Mouse (Mus musculus): ENCODE data around the gene Ergic2. TPM values are rescaled to one million over a fixed set of nuclear protein-coding genes. Genes with fewer than 3 reads are reported as not detected.

Ergic2 gene
- total and polyA plus RNA-seq, 3 experiments: 89.0 to 227 (median 91.5) TPM

DNA sequence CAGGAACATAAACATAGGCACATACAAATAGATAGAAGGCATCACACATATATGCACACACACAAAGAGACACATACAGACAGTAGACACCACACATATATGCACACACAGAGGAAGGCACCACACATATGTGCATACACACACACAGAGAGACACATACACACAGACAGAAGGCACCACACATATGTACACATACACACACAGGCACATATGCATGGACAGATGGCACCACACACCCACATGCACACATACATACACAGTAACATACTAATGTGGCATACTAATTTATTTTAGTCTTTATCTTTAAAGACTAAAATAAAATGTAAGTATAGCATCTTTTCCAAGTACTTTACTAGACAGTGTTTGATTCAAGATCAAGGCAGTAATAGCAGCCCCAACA, 78.6 kb downstream of the Ergic2 start:
- H3K4me2 ChIP-seq (ENCODE audit: insufficient read depth, low read depth, poor library complexity, severe bottlenecking): no peak overlapping the region
- H3K36me3 ChIP-seq (replicated peaks in 1 of 2; ENCODE audit: control insufficient read depth in 1 of 2, insufficient read depth in 1 of 2, low read length in 1 of 2): no peaks in the 10 kb centered on the region
- no peaks in the 10 kb centered on the region for H3K79me2 ChIP-seq (replicated peaks; ENCODE audit: control insufficient read depth, extremely low read depth, insufficient read depth, poor library complexity, severe bottlenecking)
- in situ Hi-C loops (cut with MboI; ENCODE audit: low pct_ligation_motif_present, low pct_unique_long_range_greater_than_20kb, low sequenced_read_pairs) (no loop called here), dilution Hi-C loops (cut with MboI; ENCODE audit: extremely low pct_ligation_motif_present, extremely low pct_unique_long_range_greater_than_20kb, low sequenced_read_pairs) (no loop called here)
- peaks cover 2 to 3% of the 10 kb centered on the region in 2 experiments; a peak in 1 of 4 replicates for H3K4me1 ChIP-seq (ENCODE audit: control insufficient read depth in 1 of 2, insufficient read depth in 2 of 2)
- no peak overlapping the region for H3K9ac ChIP-seq (ENCODE audit: insufficient read depth, low read depth)
- no peaks in the 10 kb centered on the region for H3K9me3 ChIP-seq (replicated peaks; ENCODE audit: low read length)
- no peaks in the 10 kb centered on the region for H3K27me3 ChIP-seq (replicated peaks)
- no peak for DNase-seq (ENCODE audit: extremely low read depth)
- no peak overlapping the region for H3K27ac ChIP-seq (ENCODE audit: insufficient read depth, low read depth)
- H3K4me3 ChIP-seq (replicated peaks in 1 of 3; ENCODE audit: low read depth in 2 of 3, low read length in 2 of 3, poor library complexity in 1 of 3): no peak overlapping the region
- no peak for TF ChIP-seq E2F4 (IDR thresholded peaks at IDR 0.05; ENCODE audit: insufficient replicate concordance, low read depth, low read length)
- TF ChIP-seq ZKSCAN1 (IDR thresholded peaks at IDR 0.05; ENCODE audit: borderline replicate concordance, low read depth, low read length): no peak
- TF ChIP-seq MXI1 (IDR thresholded peaks at IDR 0.05; ENCODE audit: low read depth, low read length): no peak
- TF ChIP-seq MAZ (IDR thresholded peaks at IDR 0.05; ENCODE audit: low read depth, low read length): no peak
- no peak for TF ChIP-seq USF2 (conservative IDR thresholded peaks at IDR 0.05; ENCODE audit: low read depth, low read length)
- no peak for TF ChIP-seq JUN (IDR thresholded peaks at IDR 0.05; ENCODE audit: insufficient read depth, low read depth, low read length)
- no peak for TF ChIP-seq ZNF384 (IDR thresholded peaks at IDR 0.05; ENCODE audit: low read depth, low read length)
- TF ChIP-seq MAX (IDR thresholded peaks at IDR 0.05; ENCODE audit: low read length): no peak
- TF ChIP-seq UBTF (IDR thresholded peaks at IDR 0.05; ENCODE audit: low read depth, low read length): no peak
- no peak for TF ChIP-seq BHLHE40 (IDR thresholded peaks at IDR 0.05; ENCODE audit: low read depth, low read length)
- TF ChIP-seq TCF12 (IDR thresholded peaks at IDR 0.05; ENCODE audit: low read depth, low read length): no peak
- TF ChIP-seq ELF1 (IDR thresholded peaks at IDR 0.05; ENCODE audit: low read depth, low read length): no peak
- TF ChIP-seq CHD2 (IDR thresholded peaks at IDR 0.05; ENCODE audit: low read length): no peak
- no peak for TF ChIP-seq POLR2A (IDR thresholded peaks at IDR 0.05; ENCODE audit: low read depth, low read length)
- no peak for TF ChIP-seq PAX5 (IDR thresholded peaks at IDR 0.05; ENCODE audit: low read length)

DNA sequence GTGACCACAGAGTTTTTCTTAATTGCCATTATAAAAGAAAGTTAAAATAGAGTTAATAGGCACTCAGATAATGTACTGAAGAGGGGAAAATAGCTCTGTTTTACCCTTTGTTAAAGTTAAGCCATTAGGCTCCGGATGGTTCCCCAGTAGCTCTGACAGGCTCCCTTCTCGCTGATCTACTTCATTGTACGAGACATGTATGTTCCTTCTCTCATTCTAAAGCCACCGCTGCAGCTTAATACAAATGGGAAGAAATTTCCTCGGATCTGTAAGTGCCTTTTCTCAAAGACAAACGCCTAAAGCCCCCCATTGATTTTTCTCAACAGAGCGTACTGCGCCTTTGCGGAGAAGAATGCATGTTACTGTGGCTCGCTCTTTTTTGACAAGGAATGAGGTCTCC, 79.9 kb downstream of the Ergic2 start:
- Histone ChIP-seq H3K9me3 (replicated peaks; ENCODE audit: low read length) (no peaks in the 10 kb centered on the region), H3K9ac (ENCODE audit: insufficient read depth, low read depth) (no peak overlapping the region), H3K4me1 (ENCODE audit: control insufficient read depth in 1 of 2, insufficient read depth in 2 of 2) (peaks cover 2 to 3% of the 10 kb centered on the region in 2 experiments; a peak in 1 of 4 replicates), H3K36me3 (replicated peaks in 1 of 2; ENCODE audit: control insufficient read depth in 1 of 2, insufficient read depth in 1 of 2, low read length in 1 of 2) (no peaks in the 10 kb centered on the region), H3K79me2 (replicated peaks; ENCODE audit: control insufficient read depth, extremely low read depth, insufficient read depth, poor library complexity, severe bottlenecking) (no peaks in the 10 kb centered on the region), H3K27me3 (replicated peaks) (no peaks in the 10 kb centered on the region), H3K4me2 (ENCODE audit: insufficient read depth, low read depth, poor library complexity, severe bottlenecking) (no peak overlapping the region), H3K27ac (ENCODE audit: insufficient read depth, low read depth) (no peak overlapping the region), H3K4me3 (replicated peaks in 1 of 3; ENCODE audit: low read depth in 2 of 3, low read length in 2 of 3, poor library complexity in 1 of 3) (no peak overlapping the region)
- dilution Hi-C loops (cut with MboI; ENCODE audit: extremely low pct_ligation_motif_present, extremely low pct_unique_long_range_greater_than_20kb, low sequenced_read_pairs) (no loop called here), in situ Hi-C loops (cut with MboI; ENCODE audit: low pct_ligation_motif_present, low pct_unique_long_range_greater_than_20kb, low sequenced_read_pairs) (no loop called here)
- no peak for DNase-seq (ENCODE audit: extremely low read depth)
- TF ChIP-seq ZKSCAN1 (IDR thresholded peaks at IDR 0.05; ENCODE audit: borderline replicate concordance, low read depth, low read length) (no peak), SMC3 (IDR thresholded peaks at IDR 0.05; ENCODE audit: low read depth, low read length) (no peak), ZMIZ1 (IDR thresholded peaks at IDR 0.05; ENCODE audit: low read depth, low read length) (no peak), NRF1 (IDR thresholded peaks at IDR 0.05; ENCODE audit: low read depth, low read length) (no peak), BHLHE40 (IDR thresholded peaks at IDR 0.05; ENCODE audit: low read depth, low read length) (no peak), USF2 (conservative IDR thresholded peaks at IDR 0.05; ENCODE audit: low read depth, low read length) (no peak), MAX (IDR thresholded peaks at IDR 0.05; ENCODE audit: low read length) (no peak), GABPA (IDR thresholded peaks at IDR 0.05; ENCODE audit: insufficient replicate concordance, low read depth, low read length) (no peak), MXI1 (IDR thresholded peaks at IDR 0.05; ENCODE audit: low read depth, low read length) (no peak), TBP (conservative IDR thresholded peaks at IDR 0.05; ENCODE audit: low read depth, low read length) (no peak), RCOR1 (conservative IDR thresholded peaks at IDR 0.05; ENCODE audit: low read depth, low read length) (no peak), UBTF (IDR thresholded peaks at IDR 0.05; ENCODE audit: low read depth, low read length) (no peak), ELF1 (IDR thresholded peaks at IDR 0.05; ENCODE audit: low read depth, low read length) (no peak), TCF12 (IDR thresholded peaks at IDR 0.05; ENCODE audit: low read depth, low read length) (no peak), MAZ (IDR thresholded peaks at IDR 0.05; ENCODE audit: low read depth, low read length) (no peak), MYC (IDR thresholded peaks at IDR 0.05; ENCODE audit: low read depth, low read length) (no peak), ZC3H11A (IDR thresholded peaks at IDR 0.05; ENCODE audit: low read depth, low read length) (no peak), JUN (IDR thresholded peaks at IDR 0.05; ENCODE audit: insufficient read depth, low read depth, low read length) (no peak), MEF2A (IDR thresholded peaks at IDR 0.05; ENCODE audit: borderline replicate concordance, low read depth, low read length) (no peak), JUND (conservative IDR thresholded peaks at IDR 0.05; ENCODE audit: low read depth, low read length) (no peak)
